Mouse (Mus musculus) kidney, adult 2 months (tissue): ENCODE data around the gene Exd2.

Experiments
- CTCF ChIP-seq: fragments of 200-500 bp; conservative IDR thresholded peaks from 2 replicates; pipeline ENCODE4 v1.5.1; 2011; ENCODE audit warnings: low read depth, mild to moderate bottlenecking, control low read depth, low read length, moderate library complexity, mixed read lengths; ENCODE audit not compliant: insufficient read depth, insufficient read length
- POLR2A ChIP-seq: fragments of 200-500 bp; IDR thresholded peaks from one replicate; pipeline ENCODE4 v1.6.1; 2011; ENCODE audit warnings: low read depth, low read length, control low read depth

DNA sequence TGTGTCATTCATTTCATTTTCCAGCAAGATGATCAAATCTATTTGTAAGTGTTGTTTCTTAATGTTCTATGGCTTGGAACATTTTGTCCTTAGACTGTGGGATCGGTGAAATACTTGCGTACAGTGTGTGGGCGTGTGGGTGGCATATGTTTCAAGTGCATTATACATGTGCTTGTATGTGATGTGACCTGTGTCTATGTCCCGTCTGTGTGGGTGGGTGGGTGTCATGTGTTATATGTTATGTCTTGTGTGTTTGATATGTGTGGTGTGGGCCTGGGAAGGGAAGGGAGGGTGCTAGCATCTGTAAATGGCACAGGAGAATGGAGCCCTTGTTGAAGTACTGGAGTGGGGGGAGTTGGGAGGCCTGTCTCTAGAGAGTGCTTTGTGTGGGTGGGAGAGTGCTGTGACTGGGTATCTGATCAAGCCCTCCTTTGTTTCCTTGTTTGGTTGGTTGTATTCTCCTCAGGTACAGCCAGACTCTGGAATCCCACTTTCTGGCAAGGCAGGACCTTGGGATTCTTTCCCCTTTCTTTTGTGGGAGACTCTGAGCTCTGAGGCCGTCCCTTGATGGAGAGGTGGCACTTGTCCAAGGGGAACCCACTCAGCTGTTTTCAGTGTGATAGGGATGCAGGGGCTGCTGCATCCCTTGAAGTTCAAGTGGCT lies 65.0 kb downstream of the Exd2 start:
- TF ChIP-seq CTCF (no peak), POLR2A (no peak)
